Mouse (Mus musculus) megakaryocyte, embryonic 14.5 days (primary cell): ENCODE data around the gene Ccdc30.

Source experiments
- FLI1 ChIP-seq: IDR thresholded peaks from 2 replicates; pipeline ENCODE4 v1.6.1; 2012; ENCODE audit warnings: low read length, inconsistent platforms, mixed read lengths
- GATA1 ChIP-seq: IDR thresholded peaks from 3 replicates; pipeline ENCODE4 v1.6.1; 2012; ENCODE audit warnings: mixed read lengths, low read length, inconsistent platforms, borderline replicate concordance

DNA sequence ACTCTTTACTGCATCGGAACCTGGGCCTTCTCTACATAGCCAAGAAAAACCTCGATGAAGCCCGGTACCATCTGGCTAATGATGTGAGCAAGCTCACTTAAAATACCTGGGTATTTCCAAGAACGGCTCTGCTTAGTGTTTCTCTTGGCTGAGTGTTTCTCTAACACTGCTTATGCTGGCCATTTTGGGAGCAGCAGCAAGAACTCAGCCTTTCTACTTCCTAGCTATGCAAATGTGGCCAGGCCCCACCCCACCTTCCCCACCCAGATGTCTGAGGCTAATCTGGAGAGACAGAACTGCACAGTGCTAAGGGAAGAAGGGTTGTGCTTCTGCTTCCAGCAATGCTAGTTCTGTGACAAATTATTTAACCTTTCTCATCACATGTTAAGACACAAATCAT is 26.5 kb upstream of the Ccdc30 start:
- TF ChIP-seq GATA1 = no peak
- no peak for TF ChIP-seq FLI1
